Mouse (Mus musculus) CH12.LX (cell line): ENCODE measurements at regions not wholly inside any gene's neighbourhood (a gene's known extent, or its start where the extent isn't known, plus 50 kb on each side); places are given as distances from the start of the nearest gene placed in this dataset.

Source experiments
- CTCF ChIP-seq, 2 experiments: IDR thresholded peaks in 1 of 2; conservative IDR thresholded peaks in 1 of 2; 2 replicates each; pipeline ENCODE4 v1.5.1; 2011 to 2012; ENCODE audit warnings: low read depth in 2 of 2, low read length in 2 of 2, improper control_type of control experiment in 1 of 2, inconsistent platforms in 1 of 2, mild to moderate bottlenecking in 1 of 2, moderate library complexity in 1 of 2
- JUN ChIP-seq: IDR thresholded peaks from 2 replicates; pipeline ENCODE4 v1.6.1; 2011; ENCODE audit warnings: low read depth, mild to moderate bottlenecking, low read length, improper control_type of control experiment, moderate library complexity; ENCODE audit not compliant: insufficient read depth
- TCF12 ChIP-seq: IDR thresholded peaks from 2 replicates; pipeline ENCODE4 v1.6.1; 2014; ENCODE audit warnings: low read depth, mild to moderate bottlenecking, inconsistent platforms, low read length, improper control_type of control experiment
- ZC3H11A ChIP-seq: IDR thresholded peaks from 2 replicates; pipeline ENCODE4 v1.6.1; 2012; ENCODE audit warnings: low read depth, mild to moderate bottlenecking, inconsistent platforms, low read length, improper control_type of control experiment

GRCm38 (mm10) chr14:76810697-76811589 lies 225.6 kb upstream of the Ccdc122 start:
- TF ChIP-seq JUN: no peak
- TF ChIP-seq CTCF (conservative IDR thresholded peaks at IDR 0.05 in 1 of 2, IDR thresholded peaks at IDR 0.05 in 1 of 2; ENCODE audit: low read depth in 2 of 2, low read length in 2 of 2): no peak
- no peak for TF ChIP-seq TCF12
- TF ChIP-seq ZC3H11A: no peak
